Mouse (Mus musculus): ENCODE measurements around the gene Caskin1. TPM values are rescaled to one million over a fixed set of nuclear protein-coding genes. Genes with fewer than 3 reads are reported as not detected.

Caskin1 gene
- polyA plus RNA-seq, 1 experiment from 2014 or later = 0.77 TPM

DNA sequence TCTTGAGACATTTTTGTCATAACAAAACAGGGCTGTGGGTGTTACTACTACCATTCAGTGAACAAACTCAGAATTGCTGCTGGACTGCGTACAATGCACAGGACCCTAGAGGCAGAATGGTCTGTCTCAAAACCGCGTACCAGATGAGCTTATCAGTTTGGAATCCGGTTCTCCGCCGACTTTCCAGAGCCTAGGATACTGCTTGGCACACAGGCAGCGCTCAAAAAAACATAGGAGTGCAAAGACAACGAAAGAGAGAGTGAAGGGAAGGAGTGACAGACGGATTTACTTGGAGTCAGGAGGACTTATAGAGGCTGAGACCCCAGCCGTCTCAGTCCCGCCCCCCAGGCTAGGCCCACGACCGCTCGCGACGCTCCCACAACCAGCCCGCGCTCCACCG is 38.9 kb downstream of the Caskin1 start:
- Histone ChIP-seq H3K27ac (ENCODE audit: poor library complexity, severe bottlenecking) (peak overlapping the region; percentile 71), H3K9ac (peak overlapping the region; percentile 92), H3K4me3 (peak overlapping the region; percentile 79), H3K36me3 (peaks cover 24% of the 10 kb centered on the region), H3K27me3 (replicated peaks) (no peaks in the 10 kb centered on the region), H3K4me2 (peak overlapping the region; percentile 71), H3K9me3 (replicated peaks) (no peaks in the 10 kb centered on the region), H3K4me1 (replicated peaks) (peaks cover 62% of the 10 kb centered on the region)
- no peak for ATAC-seq (ENCODE audit: insufficient number of reproducible peaks, low FRiP score)
- WGBS = under 1% methylated on average over 16 of the region's 19 CpGs

DNA sequence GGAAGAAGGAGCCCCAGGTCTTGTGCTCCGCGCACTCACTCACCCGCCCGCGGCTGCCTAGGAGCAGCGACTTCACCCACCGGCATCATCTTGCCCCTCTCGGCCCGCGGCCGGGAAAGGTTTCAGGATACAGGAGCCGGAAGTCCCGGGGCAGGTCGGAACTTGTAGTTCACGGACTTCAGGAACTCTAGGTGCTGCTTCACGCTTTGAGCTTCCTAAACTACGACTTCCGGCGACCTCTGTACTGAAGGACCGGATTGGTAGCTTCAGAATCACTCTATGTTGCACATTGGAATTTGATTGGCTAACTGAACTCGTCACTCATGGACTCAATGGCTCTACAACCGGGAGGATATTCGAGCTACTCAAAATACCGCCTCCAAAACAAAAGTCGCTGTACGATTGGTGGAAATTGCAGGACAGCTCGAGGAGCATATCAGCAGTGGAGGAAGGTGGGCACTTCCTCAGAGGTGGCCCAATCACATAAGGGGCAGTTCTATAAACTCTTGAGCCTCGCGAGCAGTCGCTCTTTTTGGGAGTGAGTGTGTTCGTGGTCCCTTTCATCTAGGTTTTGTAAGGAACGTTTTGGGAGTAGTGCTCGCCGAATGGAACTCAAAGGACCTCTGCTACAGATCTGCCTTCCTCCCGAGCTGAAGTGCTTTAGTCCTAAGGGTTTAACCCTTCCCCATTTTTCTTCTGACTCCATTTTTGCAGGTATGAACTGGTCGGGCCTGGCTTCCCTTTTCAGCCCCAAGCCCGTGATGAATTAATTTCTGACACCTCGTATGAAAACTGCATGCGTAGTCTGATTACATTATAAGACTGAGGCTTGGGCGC is 39.5 kb downstream of the Caskin1 start, which contains the start of gene Traf7:
Traf7 (minus strand) TSS at position 216 of the 837 bp plus-strand sequence.
- peak within 1 kb of the TSS; percentile 79 for H3K4me3 ChIP-seq
- H3K27ac ChIP-seq (ENCODE audit: poor library complexity, severe bottlenecking) = peak within 1 kb of the TSS; percentile 87
- H3K9me3 ChIP-seq (replicated peaks) = no peaks in the 10 kb centered on the region
- peak; percentile 97 for ATAC-seq (ENCODE audit: insufficient number of reproducible peaks, low FRiP score)
- under 1% methylated on average over 40 of the region's 40 CpGs for WGBS
- peak within 1 kb of the TSS; percentile 92 for H3K9ac ChIP-seq
- peaks cover 67% of the 10 kb centered on the region for H3K4me1 ChIP-seq (replicated peaks)
- peaks cover 24% of the 10 kb centered on the region for H3K36me3 ChIP-seq
- no peaks in the 10 kb centered on the region for H3K27me3 ChIP-seq (replicated peaks)
- peak within 1 kb of the TSS; percentile 89 for H3K4me2 ChIP-seq

DNA sequence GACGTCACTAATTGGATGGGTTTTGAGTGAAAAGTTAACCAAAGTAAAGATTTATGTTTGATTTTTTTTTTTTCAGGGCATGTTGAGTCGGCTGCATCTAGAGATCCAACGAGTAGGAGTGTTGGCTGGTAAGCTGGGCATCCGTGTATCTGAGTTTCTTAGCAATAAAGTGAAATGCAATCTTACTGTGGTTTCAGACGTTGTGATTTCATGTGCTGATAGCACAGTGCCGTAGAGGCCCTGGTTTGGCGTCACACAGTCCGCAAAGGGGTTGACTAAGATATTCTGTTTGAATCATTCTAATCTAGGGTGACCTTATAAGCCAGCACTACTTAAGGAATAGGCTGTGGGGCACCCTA is 40.1 kb downstream of the Caskin1 start:
- WGBS = under 1% methylated on average over 8 of the region's 8 CpGs
- peak overlapping the region; percentile 87 for H3K9ac ChIP-seq
- peaks cover 73% of the 10 kb centered on the region for H3K4me1 ChIP-seq (replicated peaks)
- H3K36me3 ChIP-seq = peaks cover 20% of the 10 kb centered on the region
- no peaks in the 10 kb centered on the region for H3K27me3 ChIP-seq (replicated peaks)
- peak overlapping the region; percentile 89 for H3K4me2 ChIP-seq
- no peaks in the 10 kb centered on the region for H3K9me3 ChIP-seq (replicated peaks)
- peak overlapping the region; percentile 87 for H3K27ac ChIP-seq (ENCODE audit: poor library complexity, severe bottlenecking)
- no peak for ATAC-seq (ENCODE audit: insufficient number of reproducible peaks, low FRiP score)
- peak overlapping the region; percentile 79 for H3K4me3 ChIP-seq

DNA sequence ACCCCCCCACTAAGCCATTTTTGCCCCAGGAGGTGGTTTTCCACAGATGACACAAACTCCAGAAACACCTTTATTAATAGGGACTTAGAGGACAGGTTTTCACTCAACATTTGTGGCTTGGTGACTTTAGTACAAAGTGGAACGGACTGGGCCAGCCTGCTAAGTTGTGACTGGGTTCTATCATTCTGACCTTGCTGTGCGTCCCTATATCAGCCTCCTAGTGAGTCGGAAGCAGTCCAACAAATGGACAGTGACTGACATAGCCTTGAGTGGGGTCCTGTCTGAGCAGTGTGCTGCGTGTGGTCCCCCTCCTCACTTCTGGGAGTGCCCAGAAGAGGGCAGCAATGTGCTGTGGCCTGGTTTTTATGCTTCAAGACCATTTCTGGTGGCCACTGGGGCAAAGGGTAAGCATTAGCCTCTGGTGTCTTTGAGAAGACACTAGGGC is 40.6 kb downstream of the Caskin1 start:
- peak overlapping the region; percentile 79 for H3K4me3 ChIP-seq
- H3K9me3 ChIP-seq (replicated peaks) = no peaks in the 10 kb centered on the region
- H3K4me2 ChIP-seq = peak overlapping the region; percentile 89
- H3K4me1 ChIP-seq (replicated peaks) = peaks cover 74% of the 10 kb centered on the region
- no peak for ATAC-seq (ENCODE audit: insufficient number of reproducible peaks, low FRiP score)
- WGBS = under 1% methylated on average over 4 of the region's 4 CpGs
- H3K36me3 ChIP-seq = peaks cover 20% of the 10 kb centered on the region
- peak overlapping the region; percentile 87 for H3K27ac ChIP-seq (ENCODE audit: poor library complexity, severe bottlenecking)
- no peaks in the 10 kb centered on the region for H3K27me3 ChIP-seq (replicated peaks)
- H3K9ac ChIP-seq = peak overlapping the region; percentile 87

DNA sequence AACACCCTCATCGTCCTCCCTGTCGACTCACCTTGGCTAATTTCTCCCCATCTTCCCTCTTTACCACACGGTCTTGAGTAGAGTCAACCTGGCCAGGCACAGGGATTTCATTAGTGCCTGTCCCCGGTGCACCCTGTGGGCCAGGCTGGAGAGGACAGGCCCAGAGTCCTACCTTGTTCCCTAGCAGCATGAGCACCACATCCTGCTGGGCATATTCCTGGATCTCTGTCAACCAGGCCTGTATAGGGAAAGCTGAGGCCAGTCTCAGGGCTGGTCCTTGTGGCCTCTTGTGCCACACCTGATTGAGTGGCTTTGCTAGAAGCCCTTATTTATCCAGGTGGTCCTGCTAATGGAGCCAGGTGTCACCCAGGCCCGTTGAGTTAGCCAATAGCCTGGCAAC is 41.5 kb downstream of the Caskin1 start:
- Histone ChIP-seq H3K36me3 (peaks cover 20% of the 10 kb centered on the region), H3K9me3 (replicated peaks) (no peaks in the 10 kb centered on the region), H3K4me3 (peak overlapping the region; percentile 79), H3K27me3 (replicated peaks) (no peaks in the 10 kb centered on the region), H3K9ac (peak overlapping the region; percentile 87), H3K4me1 (replicated peaks) (peaks cover 67% of the 10 kb centered on the region), H3K4me2 (peak overlapping the region; percentile 89), H3K27ac (ENCODE audit: poor library complexity, severe bottlenecking) (peak overlapping the region; percentile 30; the same call in 1 of the 2 replicates)
- WGBS = 30% methylated on average over 5 of the region's 5 CpGs
- ATAC-seq (ENCODE audit: insufficient number of reproducible peaks, low FRiP score) = no peak

DNA sequence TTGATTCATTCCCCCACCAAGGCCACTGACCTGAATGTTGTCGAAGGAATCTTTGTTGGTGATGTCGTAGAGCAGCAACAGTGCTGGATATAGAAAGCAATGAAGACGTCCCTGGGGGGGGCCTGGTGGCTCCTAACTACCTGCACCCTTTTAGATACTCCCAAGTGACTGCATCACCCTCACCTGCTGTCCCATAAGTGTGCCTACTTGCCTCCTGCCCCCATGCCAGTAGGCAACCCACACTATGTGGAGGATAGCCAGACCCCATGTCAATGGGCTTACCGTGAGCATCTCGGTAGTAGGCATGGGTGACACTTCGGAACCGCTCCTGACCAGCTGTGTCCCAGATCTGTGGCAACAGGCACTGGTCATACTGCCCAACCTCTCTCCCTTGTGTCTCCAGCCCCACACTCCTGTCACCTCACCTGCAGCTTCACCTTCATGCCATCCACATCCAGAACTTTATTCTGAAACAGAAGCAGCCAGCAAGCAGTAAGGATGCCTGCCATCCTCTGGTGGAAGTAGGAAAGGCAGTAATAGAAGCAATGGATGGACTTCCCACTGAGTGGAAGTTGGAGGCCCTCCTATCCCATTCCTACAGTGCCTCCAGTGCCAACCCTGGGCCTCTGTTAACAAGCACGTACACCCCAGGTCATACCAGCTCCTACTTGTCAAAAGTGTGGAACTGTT is 42.1 kb downstream of the Caskin1 start:
- no peak for ATAC-seq (ENCODE audit: insufficient number of reproducible peaks, low FRiP score)
- Histone ChIP-seq H3K4me2 (peak overlapping the region; percentile 89; the same call in 1 of the 2 replicates), H3K9me3 (replicated peaks) (no peaks in the 10 kb centered on the region), H3K4me3 (0 out of 2 replicates have a peak overlapping the region, but pooled peaks have one; percentile 79), H3K27me3 (replicated peaks) (no peaks in the 10 kb centered on the region), H3K27ac (ENCODE audit: poor library complexity, severe bottlenecking) (no peak overlapping the region), H3K9ac (peak overlapping the region; percentile 87), H3K36me3 (peaks cover 20% of the 10 kb centered on the region), H3K4me1 (replicated peaks) (peaks cover 61% of the 10 kb centered on the region)
- 48% methylated on average over 8 of the region's 8 CpGs for WGBS

DNA sequence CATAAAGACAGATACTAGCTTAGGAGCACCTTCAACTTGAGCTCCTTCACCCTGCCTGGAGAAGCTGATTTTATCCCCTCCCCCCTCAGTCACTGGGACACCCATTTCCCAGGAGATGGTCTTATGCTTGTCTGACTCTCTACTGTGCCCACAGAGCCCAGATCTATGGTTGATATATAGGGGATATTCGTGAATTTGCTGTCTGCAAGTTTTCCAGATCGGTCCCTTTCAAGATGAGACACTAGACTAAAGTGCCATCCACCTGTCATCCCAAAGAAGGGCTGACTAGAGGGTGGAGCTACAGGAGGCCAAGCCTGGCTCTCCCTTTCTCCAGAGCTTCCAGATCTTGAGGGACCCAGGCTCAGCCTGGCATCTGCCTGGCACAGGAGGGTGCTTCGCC is 42.7 kb downstream of the Caskin1 start:
- Histone ChIP-seq H3K4me2 (no peak overlapping the region), H3K27ac (ENCODE audit: poor library complexity, severe bottlenecking) (no peak overlapping the region), H3K9me3 (replicated peaks) (no peaks in the 10 kb centered on the region), H3K9ac (0 out of 2 replicates have a peak overlapping the region, but pooled peaks have one; percentile 19), H3K4me3 (no peak overlapping the region), H3K36me3 (peaks cover 20% of the 10 kb centered on the region), H3K4me1 (replicated peaks) (peaks cover 56% of the 10 kb centered on the region), H3K27me3 (replicated peaks) (no peaks in the 10 kb centered on the region)
- ATAC-seq (ENCODE audit: insufficient number of reproducible peaks, low FRiP score) = no peak
- WGBS = 69% methylated on average over 3 of the region's 3 CpGs

DNA sequence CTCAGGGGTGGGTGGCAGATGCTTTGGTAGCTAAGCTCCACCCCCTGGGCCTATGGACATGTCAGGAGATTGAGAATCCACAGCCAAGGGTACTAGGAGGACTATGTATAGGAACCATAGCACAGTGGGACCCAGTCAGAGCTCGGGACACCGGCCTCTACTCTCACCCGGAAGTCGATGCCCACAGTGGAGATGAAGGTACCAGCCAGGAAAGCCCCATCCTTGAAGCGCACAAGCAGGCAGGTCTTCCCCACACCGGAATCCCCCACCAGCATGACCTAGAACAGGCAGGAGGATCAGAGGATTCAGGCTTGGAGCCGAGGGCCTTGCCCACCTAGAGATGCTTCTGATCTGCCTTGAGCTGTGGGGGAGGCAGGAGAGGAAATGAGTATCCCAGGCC is 43.6 kb downstream of the Caskin1 start:
- Histone ChIP-seq H3K4me1 (replicated peaks) (peaks cover 46% of the 10 kb centered on the region), H3K36me3 (peaks cover 20% of the 10 kb centered on the region), H3K27me3 (replicated peaks) (no peaks in the 10 kb centered on the region), H3K27ac (ENCODE audit: poor library complexity, severe bottlenecking) (no peak overlapping the region), H3K4me3 (no peak overlapping the region), H3K9me3 (replicated peaks) (no peaks in the 10 kb centered on the region), H3K9ac (0 out of 2 replicates have a peak overlapping the region, but pooled peaks have one; percentile 27), H3K4me2 (no peak overlapping the region)
- WGBS = 67% methylated on average over 7 of the region's 7 CpGs
- ATAC-seq (ENCODE audit: insufficient number of reproducible peaks, low FRiP score) = no peak

DNA sequence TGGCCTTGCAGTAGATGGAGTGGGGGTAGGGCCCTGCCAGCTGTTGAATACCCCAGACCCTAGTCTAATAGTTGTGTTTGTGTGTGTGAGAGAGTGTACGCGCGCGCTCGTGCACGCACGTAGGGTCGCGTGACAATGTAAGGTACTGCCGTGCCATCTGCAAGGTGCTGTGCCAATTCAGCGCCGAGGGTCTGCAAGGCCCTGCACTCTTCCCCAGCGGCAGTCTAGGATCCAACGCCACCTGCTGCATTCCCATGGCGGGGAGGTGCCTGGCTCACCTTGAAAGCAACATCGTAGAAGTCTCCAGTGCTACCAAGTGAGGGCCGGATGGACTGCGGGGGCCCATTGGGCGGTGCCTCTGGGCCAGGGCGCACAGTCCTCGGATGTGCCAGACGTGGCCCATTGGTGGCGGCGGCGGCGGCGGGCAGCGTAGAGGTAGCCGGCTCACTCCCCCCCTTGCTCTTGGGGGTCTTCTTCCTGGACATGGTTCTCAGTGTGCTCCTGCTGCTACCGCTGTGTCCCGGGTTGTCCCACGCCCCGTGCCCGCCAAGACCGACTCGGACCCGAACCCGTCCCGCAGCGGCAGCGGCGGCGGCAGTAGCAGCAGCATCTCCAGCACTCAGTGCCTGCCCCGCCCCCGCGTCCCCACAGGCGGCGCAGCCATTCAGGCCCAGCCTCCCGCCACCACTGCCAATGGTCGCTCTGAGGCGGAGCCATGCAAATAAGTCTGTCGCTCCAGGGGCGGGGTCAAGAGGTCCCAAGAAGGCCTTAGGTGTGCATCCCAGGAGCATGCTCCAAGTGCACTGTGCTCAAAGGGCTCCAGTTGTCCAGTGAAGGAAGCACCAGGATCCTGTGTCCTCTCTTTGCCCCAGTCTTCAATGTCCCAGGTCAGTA is 44.9 kb downstream of the Caskin1 start:
- H3K4me3 ChIP-seq = peak overlapping the region; percentile 44
- peaks cover 46% of the 10 kb centered on the region for H3K4me1 ChIP-seq (replicated peaks)
- peak; percentile 73 for ATAC-seq (ENCODE audit: insufficient number of reproducible peaks, low FRiP score)
- H3K36me3 ChIP-seq = peaks cover 20% of the 10 kb centered on the region
- peak overlapping the region; percentile 93 for H3K4me2 ChIP-seq
- no peaks in the 10 kb centered on the region for H3K9me3 ChIP-seq (replicated peaks)
- WGBS = 7% methylated on average over 53 of the region's 53 CpGs
- peak overlapping the region; percentile 66 for H3K9ac ChIP-seq
- no peaks in the 10 kb centered on the region for H3K27me3 ChIP-seq (replicated peaks)
- no peak overlapping the region for H3K27ac ChIP-seq (ENCODE audit: poor library complexity, severe bottlenecking)

DNA sequence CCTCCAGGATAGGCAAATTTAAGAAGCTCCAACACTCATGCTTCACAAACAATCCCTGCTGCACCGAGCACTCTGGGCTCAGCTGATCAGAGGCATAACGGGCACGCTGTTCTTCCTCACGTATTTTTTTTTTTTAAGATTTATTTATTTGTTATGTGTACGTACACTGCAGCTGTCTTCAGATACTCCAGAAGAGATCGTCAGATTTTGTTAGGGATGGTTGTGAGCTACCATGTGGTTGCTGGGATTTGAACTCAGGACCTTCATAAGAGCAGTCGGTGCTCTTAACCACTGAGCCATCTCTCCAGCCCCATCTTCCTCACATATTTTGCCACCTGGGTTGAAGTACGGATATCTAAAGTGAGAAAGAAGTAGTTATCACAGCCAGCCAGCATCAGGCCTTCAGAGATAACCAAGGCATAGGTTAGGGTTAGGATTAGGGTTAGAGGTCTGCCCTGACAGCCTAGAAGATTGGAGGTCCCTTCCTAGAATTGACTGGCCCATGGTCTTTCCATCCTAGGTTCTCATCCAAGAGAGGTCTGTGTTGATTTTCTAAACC is 45.8 kb downstream of the Caskin1 start, which contains the start of gene Rab26:
Rab26 (minus strand) TSS at position 51 of the 559 bp plus-strand sequence.
- peaks cover 40% of the 10 kb centered on the region for H3K4me1 ChIP-seq (replicated peaks)
- no peaks in the 10 kb centered on the region for H3K9me3 ChIP-seq (replicated peaks)
- H3K9ac ChIP-seq = peak within 1 kb of the TSS; percentile 66
- H3K4me2 ChIP-seq = peak within 1 kb of the TSS; percentile 93
- H3K4me3 ChIP-seq = peak within 1 kb of the TSS; percentile 44
- ATAC-seq (ENCODE audit: insufficient number of reproducible peaks, low FRiP score) = no peak
- WGBS = 87% methylated on average over 8 of the region's 8 CpGs
- H3K27me3 ChIP-seq (replicated peaks) = no peaks in the 10 kb centered on the region
- H3K27ac ChIP-seq (ENCODE audit: poor library complexity, severe bottlenecking) = no peak within 1 kb of the TSS
- peaks cover 19% of the 10 kb centered on the region for H3K36me3 ChIP-seq
